Mouse (Mus musculus) thymus, postnatal 10 days (tissue): ENCODE data around the gene Atf6b.
A peak's percentile ranks its signal among the peaks of the same experiment; 100 is the strongest.

Experiments used
- DNase-seq, 2 experiments: peaks; one replicate each; pipeline ENCODE4 v3.0.0; 2021; ENCODE audit warnings: low spot score in 2 of 2

The Atf6b gene

DNA sequence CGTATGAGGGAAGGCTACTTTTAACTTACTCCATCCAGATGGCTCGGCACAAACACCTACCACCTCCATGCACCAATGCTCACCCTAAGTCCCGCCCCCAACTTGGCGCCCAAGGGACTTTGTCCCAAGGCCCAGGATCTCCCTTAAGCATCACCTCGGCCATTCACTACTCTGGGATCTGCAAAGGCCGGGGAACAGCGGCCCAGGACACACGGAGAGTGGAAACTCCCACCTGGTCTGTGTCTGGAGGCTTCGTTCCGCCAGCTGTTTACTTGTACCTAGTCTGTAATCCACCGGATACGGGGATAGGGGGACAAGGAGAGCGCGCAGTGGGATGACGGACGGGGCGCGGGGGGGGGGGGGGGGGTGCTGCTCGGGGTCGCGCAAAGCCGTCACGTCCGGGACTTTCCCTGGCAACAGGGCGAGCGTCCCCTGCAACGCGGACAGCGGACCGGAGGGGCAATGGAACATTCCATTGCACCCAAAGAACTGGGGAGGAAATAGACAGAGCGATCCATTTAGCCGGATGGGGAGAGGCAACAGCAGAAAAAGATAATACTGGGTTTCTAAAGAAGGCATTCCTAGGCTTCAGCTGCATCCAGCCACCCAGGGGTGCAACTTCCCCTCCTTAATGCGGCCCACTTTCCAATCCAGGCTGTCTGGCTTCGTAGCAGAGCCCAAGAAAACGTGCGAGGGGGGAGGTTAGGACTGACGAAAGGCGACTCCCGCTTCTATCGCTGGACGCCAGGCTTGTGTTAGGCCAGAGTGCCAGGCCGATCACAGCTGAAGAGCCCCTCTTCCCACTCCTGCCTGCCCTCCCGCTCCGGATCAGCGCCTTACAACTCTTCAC lies 19.6 kb upstream of the Atf6b start:
- peak; percentile 71 to 79 for DNase-seq

DNA sequence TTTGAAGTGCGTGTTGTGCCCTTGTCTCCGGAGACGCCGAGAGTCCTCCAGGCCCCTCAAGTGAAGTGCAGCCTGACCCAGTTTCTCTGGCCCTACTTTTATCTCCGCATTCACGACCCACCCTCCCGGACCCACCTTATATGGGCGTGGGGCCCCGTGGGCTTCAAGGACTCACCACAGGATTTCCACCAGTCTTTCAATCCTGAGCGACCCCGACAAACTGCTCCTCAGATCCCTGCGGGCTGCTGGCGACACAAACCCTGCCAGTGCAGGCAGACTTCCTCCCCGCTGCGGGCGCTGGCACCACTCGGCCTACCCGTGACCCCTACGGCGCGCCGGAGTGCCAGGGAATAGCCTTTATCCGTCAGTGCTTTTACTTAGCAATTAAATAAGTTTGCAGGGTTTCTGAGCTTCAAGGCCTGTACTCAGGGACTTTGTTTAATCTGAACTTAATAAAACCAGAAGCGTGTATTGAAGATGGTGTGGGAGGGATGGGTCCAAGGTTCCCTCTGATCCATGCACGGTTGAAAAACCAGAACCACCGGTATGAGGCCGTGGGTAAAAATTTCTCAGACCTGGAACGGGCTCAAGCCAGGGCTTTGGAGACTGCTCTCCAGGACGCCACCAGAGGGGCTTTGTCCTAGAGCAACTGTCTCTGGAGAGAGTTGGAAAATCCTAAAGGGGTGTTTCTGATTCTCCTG lies 18.9 kb upstream of the Atf6b start, which contains the start of gene Ppt2:
Gene Ppt2 (minus strand): TSS at position 568 of the 701 bp plus-strand sequence.
- DNase-seq, result peak; percentile 60 to 68

DNA sequence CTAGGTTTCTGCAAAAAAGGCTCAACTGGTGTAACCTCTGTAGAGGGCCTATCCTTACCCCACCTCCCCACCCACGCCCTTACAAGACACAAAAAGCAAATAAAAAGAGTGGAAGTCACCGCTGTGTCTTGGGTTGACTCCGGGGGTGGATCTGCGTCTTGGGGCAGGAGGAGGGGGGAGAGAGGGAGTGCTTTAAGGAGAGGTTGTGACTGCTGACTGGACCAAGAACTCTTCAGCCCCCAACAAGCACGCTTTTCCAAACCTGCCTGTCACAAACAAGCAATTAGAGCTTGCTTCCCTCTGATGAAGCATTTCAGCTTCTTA lies 18.3 kb upstream of the Atf6b start:
- peak; percentile 37 to 38 for DNase-seq

DNA sequence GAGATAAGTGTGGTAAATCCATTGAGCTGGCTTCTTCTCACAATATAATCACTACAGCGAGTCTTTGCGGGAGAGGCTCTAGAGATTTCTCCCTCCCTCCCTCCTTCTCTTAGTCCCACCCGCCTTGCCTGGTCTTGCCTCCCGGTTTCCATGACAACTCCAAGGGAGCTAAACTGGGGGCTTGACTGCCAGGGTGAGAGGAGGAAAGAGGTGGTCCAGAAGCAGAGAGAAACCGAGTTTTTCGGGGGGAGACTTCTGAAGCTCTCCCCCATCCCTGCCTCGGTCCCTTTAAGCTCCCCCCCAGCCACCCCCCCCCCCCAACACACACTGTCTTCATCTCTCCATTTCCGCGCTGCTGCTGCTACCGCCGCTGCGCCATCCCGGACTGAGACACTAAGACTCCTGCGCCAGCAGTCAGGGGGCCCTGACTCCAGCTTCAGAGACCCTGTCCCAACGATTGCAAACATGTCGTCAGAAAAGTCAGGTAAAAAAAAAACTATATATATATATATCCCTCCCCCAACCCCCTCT lies 17.7 kb upstream of the Atf6b start, which contains the start of gene Prrt1:
Gene Prrt1 (plus strand): TSS at position 313 of the 531 bp plus-strand sequence.
- peak; percentile 47 to 51 for DNase-seq

DNA sequence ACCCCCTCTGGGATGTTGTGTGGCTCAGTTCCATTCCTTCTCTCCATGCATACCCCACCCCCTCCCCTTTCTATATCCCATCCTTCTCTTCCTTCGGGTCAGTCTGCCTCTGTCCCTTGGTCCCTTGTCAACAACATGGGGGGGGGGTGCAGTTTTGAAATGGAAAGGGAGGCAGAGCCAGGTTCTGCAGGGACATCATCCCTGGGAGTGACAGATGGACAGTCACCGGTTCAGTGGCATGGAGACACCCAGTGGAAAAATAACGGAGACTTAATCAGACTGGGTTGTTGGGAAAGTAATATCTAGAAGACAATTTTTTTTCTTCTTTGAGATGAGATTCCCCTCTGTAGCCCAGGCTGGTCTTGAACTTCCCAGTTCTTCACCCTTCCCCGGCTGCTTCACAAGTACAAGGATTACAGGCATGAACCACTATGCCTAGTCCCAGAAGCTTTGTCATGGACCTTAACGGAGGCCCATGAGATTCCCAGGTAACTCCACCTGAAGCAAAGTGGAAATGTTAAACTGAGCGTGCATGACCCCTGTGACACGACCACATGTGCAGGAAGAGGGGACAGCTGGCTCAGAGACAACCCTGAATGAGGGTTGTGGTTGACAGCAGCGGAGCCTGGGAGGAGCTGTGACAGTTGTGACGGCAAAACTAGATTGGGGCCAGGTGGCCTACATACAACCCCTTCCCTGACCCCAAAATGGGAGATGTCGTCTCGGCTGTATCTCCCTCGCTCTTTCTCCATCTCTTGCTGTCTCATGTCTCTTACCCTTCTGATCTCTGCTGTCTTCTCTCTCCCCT lies 16.9 kb upstream of the Atf6b start:
- DNase-seq, result peak; percentile 82 to 86

DNA sequence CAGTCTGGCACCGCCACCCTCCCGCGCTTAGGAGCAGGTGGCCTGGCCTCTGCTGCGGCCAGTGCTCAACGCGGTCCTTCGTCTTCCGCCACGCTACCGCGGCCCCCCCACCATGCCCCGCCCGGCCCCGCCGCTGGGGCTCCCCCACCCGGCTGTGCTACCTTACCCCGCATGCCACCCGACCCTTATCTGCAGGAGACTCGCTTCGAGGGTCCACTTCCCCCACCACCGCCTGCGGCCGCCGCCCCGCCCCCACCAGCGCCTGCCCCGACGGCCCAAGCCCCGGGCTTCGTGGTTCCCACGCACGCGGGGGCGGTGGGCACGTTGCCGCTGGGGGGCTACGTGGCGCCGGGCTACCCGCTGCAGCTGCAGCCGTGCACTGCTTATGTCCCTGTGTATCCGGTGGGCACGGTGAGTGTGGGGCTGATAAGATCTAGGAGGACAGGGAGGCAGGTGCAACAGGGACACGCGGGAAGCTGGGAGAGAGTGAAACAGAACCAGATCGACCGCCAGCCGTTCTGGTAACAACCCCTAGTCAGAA lies 16.1 kb upstream of the Atf6b start:
- peak; percentile 70 for DNase-seq

DNA sequence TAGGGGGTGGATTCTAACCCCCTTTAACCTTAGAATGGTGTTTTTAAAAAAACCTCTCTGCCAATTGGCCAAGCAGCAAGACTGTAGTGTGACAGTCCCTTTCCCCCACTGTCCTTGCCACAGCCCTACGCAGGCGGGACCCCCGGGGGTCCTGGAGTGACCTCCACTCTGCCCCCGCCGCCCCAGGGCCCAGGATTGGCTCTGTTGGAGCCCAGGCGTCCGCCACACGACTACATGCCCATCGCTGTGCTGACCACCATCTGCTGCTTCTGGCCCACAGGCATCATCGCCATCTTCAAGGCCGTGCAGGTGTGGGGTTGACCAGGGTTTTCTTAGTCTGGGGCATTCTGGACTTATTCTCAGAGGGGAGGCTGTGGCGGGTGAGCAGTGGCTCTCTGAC lies 15.3 kb upstream of the Atf6b start:
- DNase-seq, result peak in 1 of 2 experiments; percentile 33

DNA sequence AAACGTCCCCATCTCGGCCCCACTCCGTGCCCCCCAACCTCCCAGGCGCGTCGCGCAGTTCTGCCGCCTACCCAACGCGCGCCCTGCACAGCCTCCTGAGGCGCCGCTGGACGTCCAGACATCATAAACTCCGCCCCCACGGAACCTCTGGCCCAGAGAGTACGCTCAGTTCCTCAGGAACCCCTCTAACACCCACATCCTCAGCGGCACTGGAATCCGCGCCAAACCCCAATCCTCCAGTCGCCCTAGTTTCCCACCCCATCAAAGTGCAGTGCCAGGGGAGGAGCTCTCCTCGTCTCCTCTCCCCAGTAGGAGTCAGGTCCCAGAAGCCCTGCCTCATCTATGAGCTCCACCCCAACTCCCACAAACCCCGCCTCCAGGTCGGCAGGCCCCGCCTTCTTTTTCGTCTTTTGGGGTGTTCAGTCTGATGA lies 14.7 kb upstream of the Atf6b start:
- peak; percentile 82 to 89 for DNase-seq

DNA sequence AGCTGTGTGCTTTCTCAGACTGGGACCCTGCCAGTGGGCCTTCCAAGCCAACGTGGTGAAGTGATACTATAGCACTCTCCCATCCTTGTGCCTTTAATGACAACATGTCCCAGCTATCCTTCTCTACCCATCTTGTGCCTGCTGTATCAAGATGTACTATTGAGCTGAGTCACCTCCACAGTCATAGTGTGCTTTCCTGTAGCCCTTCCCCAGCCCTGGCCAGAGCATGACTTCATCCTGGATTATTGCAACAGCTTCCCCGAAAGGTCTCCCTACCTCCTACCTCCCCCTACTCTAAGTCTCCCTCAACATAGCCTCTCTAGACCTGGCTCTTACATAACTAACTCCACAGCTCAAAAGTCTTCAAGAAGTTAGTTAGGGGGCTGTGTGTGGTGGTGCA lies 11.3 kb upstream of the Atf6b start:
- DNase-seq, result no peak

DNA sequence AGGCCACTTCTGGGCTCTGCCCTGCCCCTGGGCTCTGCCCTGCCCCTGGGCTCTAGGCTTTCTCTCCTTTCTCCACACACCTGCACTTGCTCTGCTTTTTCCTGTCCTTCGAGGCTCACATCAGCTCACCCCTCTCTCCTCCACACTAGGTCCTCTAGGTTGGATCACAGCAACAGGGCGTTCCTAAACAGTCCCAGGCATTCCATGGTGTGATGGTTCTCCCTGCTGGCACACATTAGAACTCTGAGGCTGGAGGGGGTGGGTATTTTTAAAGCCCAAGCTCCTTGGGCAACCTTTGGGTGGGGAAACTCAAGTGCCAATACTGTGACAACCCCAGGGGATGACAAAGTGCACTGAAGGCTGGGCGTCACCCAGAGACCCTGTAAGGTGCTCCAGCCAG lies 9.5 kb upstream of the Atf6b start:
- DNase-seq, result no peak

DNA sequence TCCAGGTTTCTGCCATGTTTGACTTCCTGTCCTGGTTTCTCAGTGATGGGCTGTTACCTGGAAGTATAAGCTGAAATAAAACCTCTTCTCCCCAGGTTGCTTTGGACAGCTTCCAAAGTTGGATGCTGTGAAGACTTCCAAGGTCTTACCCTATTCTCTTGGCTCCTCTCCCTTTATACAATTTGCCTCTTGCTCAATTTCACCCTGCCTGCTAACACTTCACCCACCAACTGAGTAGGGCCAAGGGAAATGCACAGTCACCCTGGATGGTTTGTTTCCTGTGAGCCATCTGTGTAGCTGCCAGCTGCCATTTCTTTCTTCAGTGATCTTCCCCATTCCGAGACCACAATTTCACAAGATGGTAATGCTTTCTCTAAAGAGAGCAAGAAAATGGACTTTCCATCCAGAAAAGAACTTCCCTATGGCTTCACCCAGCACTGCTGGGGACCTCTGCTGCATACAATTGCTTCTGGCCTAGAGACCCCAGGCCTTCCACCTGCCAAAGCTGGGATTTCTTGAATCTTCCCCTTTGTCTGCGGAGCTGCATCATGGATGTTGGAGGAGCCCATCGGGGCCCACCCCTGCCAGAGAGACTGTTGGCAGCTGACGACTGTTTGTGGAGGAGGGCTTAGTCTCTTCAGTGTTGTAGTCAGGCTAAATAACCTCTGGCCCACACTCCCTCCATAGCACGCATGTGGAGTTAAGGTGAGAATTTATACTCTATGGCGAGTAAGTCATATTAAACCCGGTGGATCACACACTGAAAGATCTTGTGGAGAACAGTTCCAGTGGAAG lies 7.3 kb upstream of the Atf6b start:
- DNase-seq, result no peak

DNA sequence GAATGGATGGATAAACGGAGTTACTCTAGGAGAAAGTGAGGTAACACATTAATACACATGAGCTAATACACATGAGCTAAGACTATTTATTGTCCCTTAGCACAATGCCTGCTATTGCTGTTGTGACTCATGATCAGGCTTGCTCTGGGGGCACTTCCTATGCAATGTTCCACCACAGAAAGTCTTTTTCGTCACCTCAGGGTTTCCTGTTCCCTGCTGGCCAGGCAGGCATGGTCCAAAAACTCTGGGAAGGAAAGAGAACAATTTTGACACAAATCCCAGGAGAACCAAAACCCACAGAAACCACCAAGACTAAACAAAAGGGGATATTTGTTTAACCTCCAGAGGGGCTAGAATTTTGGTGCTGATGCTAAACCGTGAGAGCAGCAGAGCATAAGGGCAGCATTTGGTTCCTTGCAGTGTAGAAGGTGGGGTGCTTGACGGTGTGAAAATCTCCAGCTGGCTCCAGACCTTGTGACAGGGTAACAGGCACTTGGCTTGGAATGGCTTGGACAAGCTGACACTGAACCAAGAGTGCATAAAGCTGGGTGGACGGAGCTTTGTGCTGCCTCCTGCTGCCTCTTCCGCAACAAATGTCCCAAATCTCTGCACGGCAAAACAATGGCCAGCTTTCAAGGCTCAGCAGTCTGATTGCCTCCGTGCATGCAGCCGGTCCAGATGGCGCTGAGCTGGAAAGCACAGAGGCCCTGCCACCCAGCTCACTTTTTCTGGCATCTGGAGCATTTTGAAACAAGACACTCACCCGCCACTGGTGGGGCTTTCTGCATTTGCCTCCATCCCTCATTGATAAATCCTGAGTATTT lies 6.0 kb upstream of the Atf6b start:
- DNase-seq, result no peak

DNA sequence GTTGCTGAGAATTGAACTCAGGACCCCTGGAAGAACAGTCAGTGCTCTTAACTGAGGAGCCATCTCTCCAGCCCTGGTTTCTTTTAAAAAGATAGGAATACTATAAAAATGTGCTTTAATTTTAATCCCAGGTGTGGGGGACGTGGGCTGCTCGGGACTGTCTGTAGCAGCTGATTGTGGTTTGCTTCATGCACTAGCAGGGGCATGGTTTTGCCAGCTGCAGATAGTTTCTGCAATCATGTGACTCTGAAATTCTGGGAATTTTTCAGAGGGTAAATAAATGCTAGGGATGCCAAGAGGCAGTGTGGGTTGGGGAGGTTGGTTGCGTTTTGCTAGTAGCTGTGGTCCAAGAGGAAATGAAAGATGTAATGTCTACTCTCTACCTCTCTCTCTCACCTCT lies 5.0 kb upstream of the Atf6b start:
- no peak for DNase-seq

DNA sequence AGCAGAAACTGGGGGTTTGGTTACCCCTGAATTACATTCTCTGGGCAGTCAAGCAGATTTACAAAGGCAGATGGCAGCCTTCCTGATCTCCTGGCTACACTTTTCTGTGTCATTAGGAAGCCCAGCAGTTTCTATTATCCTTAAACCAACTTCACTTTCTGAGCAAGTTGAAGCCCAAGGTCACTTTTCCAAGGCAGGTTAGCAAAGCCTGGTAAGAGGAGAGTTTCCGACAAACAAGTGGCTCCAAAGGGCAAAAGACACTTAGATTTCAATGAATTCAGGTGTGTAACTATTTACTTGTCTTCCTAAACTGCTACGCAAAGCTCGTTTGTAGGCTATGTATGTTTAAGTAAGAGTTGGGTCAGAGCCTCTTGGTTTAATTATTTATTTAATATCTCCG lies 3.6 kb upstream of the Atf6b start:
- no peak for DNase-seq

DNA sequence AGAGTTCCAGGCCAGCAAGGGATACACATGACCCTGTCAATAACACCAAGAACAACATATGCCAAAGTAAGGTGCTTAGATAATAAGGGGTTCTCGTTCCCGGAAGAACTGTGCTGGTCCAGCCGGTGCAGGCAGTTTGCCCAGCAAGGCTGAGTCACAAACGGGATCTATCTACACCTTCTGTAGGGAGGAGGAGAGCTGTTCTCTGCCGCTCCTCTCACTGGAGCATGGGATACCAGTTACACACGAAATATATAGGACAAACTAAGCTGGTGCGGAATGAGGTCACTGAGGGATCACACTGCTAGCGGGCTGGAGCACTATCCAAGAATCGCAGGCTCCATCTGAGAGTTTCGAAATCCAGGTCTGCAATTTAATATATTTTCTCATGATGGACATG lies 3.0 kb upstream of the Atf6b start:
- no peak for DNase-seq

DNA sequence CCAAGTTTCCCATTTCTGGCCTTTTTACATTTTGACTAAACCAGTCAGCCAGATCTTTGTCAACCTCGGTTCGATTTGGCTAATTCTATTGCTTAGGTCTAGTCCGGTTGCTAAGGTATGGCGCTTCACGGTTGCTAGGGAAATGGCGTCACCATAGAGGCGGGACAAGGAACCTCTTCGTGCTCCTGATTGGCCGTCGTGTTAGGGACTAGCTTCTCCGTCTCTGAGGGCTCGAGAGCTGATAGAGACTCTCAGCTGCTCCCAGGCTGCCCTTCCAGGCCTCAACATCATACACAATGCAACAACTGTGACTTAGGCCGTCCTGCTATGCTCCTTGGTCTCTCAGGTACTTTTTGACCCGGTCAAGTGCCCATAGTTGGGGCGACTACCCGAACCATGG lies 2.3 kb upstream of the Atf6b start, which contains the start of gene Fkbpl:
Gene Fkbpl (plus strand): TSS at position 157 of the 400 bp plus-strand sequence.
- DNase-seq, result peak; percentile 95

DNA sequence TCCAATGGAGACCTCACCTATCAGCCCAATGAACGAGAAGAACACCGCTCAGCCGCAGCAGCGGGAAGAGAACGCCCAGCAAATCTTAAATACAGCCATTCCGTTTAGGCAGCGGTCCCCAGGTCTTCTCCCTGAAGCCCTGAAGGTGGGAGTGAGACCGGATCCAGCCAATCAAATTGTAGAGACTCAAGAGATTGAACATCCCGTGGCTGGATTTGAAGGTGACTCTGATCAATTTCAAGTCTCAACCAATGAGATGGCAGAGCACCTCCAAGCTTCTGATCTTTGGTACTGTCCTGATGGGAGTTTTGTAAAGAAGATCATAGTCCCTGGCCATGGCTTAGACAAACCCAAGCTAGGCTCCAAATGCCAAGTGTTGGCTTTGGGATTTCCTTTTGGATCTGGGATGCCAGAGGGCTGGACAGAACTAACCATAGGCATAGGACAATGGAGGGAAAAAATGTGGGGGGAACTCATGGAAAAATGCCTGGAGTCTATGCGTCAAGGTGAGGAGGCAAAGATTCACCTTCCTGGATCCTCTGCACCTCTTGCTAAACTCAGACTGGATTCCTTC lies 1.6 kb upstream of the Atf6b start:
- DNase-seq, result no peak

DNA sequence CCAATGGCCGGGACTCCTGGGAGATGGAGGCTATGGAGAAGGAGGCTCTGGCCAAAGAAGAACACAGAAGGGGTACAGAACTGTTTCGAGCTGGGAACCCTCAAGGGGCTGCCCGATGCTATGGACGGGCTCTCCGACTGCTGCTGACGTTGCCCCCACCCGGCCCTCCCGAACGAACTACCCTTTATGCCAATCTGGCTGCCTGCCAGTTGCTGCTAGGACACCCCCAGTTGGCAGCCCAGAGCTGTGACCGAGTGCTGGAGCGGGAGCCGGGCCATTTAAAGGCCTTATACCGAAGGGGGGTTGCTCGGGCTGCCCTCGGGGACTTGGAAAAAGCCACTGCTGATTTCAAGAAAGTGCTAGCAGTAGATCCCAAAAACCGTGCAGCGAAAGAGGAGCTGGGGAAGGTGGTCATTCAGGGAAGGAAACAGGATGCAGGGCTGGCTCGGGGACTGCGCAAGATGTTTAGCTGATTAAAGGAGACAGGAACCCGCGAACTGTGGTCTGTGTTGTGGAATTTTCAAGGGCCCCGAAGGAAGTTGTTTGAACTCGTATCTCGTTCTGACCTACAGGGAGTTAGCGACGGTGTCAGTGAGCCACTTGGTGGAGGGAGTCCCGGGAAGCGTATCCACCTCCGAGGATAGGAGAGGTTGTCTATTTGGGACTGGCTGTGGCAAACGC lies 975 bp upstream of the Atf6b start:
- no peak for DNase-seq
